Mouse (Mus musculus) heart, postnatal 0 days (tissue): Measurements from ENCODE around the gene Tmprss9.

Experiments used
- CTCF ChIP-seq: IDR thresholded peaks from 2 replicates; pipeline ENCODE4 v1.5.1; 2016; ENCODE audit warnings: antibody characterized with exemption, control low read depth, low read depth
- EP300 ChIP-seq: IDR thresholded peaks from 2 replicates; pipeline ENCODE4 v1.6.1; 2016; ENCODE audit warnings: antibody characterized with exemption, low read depth

DNA sequence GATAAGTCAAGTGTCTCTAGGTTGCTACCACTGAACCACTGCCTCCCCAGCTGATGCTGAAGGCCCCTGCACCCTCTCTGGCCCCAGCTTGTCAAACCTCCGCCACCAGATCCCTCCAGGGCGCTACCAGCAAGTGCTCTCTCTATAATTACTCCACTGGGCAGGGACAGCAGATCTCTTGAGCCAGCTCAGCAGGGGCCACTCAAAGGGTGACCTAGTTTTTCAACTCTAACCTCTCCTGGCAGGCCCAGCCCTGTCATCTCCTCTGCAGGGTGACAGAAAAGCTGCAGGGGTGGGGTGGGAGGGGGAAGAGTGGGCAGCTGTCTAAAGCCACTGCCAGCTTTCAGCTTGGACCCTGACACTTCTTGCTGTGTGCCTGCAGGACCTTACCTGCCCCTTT, 33.8 kb upstream of the Tmprss9 start:
- TF ChIP-seq EP300 (no peak), CTCF (no peak)
